Mouse (Mus musculus) liver, embryonic 14.5 days (tissue): ENCODE measurements at regions not wholly inside any gene's neighbourhood (a gene's known extent, or its start where the extent isn't known, plus 50 kb on each side); places are given as distances from the start of the nearest gene placed in this dataset.

Experiments used
- ATAC-seq: fragments of 200-750 bp; cut with Nextera tagmentation; 2 replicates; pipeline ENCODE4 v1.8.0; 2017; ENCODE audit warnings: moderate number of reproducible peaks, mild to moderate bottlenecking, moderate library complexity; ENCODE audit not compliant: insufficient read depth
- DNase-seq, 3 experiments: peaks; one replicate each; pipeline ENCODE4 v3.0.0-alpha.2; 2012 to 2013; ENCODE audit warnings: low read depth in 3 of 3, low spot score in 3 of 3
- H3K27ac ChIP-seq: fragments of 300-500 bp; sonication (generic); 2 replicates; pipeline ENCODE4 v1.5.1; 2014; ENCODE audit warnings: moderate library complexity, mild to moderate bottlenecking, control low read depth, inconsistent platforms
- H3K27me3 ChIP-seq: fragments of 300-500 bp; sonication (generic); 2 replicates; pipeline ENCODE4 v1.6.1; 2014; ENCODE audit warnings: mild to moderate bottlenecking, low read length, moderate library complexity; ENCODE audit not compliant: control insufficient read depth, insufficient read depth
- H3K36me3 ChIP-seq: fragments of 300-500 bp; sonication (generic); replicated peaks from 2 replicates; pipeline ENCODE4 v1.6.1; 2014; ENCODE audit warnings: low read depth; ENCODE audit not compliant: control insufficient read depth, insufficient read depth
- H3K4me1 ChIP-seq, 2 experiments: fragments of 200-500 bp in 1 of 2; fragments of 300-500 bp in 1 of 2; sonication (generic) in 1 of 2; replicated peaks; 2 replicates each; pipeline ENCODE4 v1.6.1; 2012 to 2014; ENCODE audit warnings: antibody characterized with exemption in 1 of 2, inconsistent platforms in 1 of 2, low read length in 1 of 2; ENCODE audit not compliant: control insufficient read depth in 2 of 2, insufficient read depth in 2 of 2
- H3K4me2 ChIP-seq: fragments of 300-500 bp; sonication (generic); 2 replicates; pipeline ENCODE4 v1.6.1; 2014; ENCODE audit warnings: low read depth, mild to moderate bottlenecking, control low read depth, moderate library complexity
- H3K4me3 ChIP-seq, 2 experiments: fragments of 200-500 bp in 1 of 2; fragments of 300-500 bp in 1 of 2; sonication (generic) in 1 of 2; 2 replicates each; pipeline ENCODE4 v1.5.1; 2012 to 2014; ENCODE audit warnings: low read depth in 2 of 2, low read length in 2 of 2, mild to moderate bottlenecking in 2 of 2, control low read depth in 1 of 2, inconsistent platforms in 1 of 2, moderate library complexity in 1 of 2; ENCODE audit not compliant: insufficient read depth in 1 of 2
- H3K9ac ChIP-seq: fragments of 300-500 bp; sonication (generic); replicated peaks from 2 replicates; pipeline ENCODE4 v1.6.1; 2014; ENCODE audit warnings: mild to moderate bottlenecking, control low read depth, moderate library complexity
- H3K9me3 ChIP-seq: fragments of 300-500 bp; sonication (generic); 2 replicates; pipeline ENCODE4 v1.6.1; 2016; ENCODE audit warnings: low read length, mixed read lengths; ENCODE audit not compliant: control insufficient read depth
- CTCF ChIP-seq: IDR thresholded peaks from 2 replicates; pipeline ENCODE4 v1.5.1; 2016; ENCODE audit warnings: antibody characterized with exemption, low read depth, control low read depth
- EP300 ChIP-seq: IDR thresholded peaks from 2 replicates; pipeline ENCODE4 v1.6.1; 2016; ENCODE audit warnings: antibody characterized with exemption, low read depth
- WGBS: fragments of 180-500 bp; shearing (Covaris S2); extraction: QIAGEN DNeasy Blood & Tissue Kit; methylation state at CpG from one replicate; pipeline ENCODE4 v1.1.7; 2014; ENCODE audit not compliant: insufficient replicate concordance; 5-methylcytosine and 5-hydroxymethylcytosine counted together

DNA sequence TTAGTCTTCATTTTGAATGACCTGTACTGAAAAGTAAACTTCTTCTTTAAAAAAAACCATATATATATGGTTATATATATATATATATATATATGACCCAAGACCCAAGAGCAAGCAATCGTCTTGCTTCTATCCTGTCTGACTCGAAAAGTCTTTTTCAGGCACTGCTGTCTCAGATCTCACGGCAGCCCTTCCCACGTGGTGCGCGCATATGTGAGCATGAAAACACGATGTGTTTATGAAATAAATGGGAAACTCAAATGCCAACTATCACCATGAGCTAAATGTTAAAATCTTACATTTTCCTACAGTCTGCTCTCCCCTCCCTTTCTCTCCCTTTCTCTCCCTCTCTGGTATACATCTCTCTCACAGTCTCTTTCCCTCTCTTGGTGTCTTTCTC, 1625.4 kb upstream of the Gm6569 start:
- TF ChIP-seq EP300 (no peak), CTCF (no peak)
- Histone ChIP-seq H3K4me3 (no peak overlapping the region), H3K9ac (no peak overlapping the region), H3K27me3 (no peaks in the 10 kb centered on the region), H3K4me1 (no peaks in the 10 kb centered on the region), H3K36me3 (no peaks in the 10 kb centered on the region), H3K4me2 (no peak overlapping the region), H3K27ac (no peak overlapping the region), H3K9me3 (no peaks in the 10 kb centered on the region)
- DNase-seq (no peak), ATAC-seq (no peak)
- 79% methylated on average over 7 of the region's 7 CpGs for WGBS

- no peak overlapping the region for H3K4me2 ChIP-seq
- H3K27ac ChIP-seq, result no peak overlapping the region
- no peak overlapping the region for H3K4me3 ChIP-seq
- 55% methylated on average over 5 of the region's 5 CpGs for WGBS
- no peaks in the 10 kb centered on the region for H3K4me1 ChIP-seq
- H3K36me3 ChIP-seq, result no peaks in the 10 kb centered on the region
- H3K9ac ChIP-seq, result no peak overlapping the region
- no peaks in the 10 kb centered on the region for H3K9me3 ChIP-seq
- ATAC-seq (no peak), DNase-seq (no peak)
- no peaks in the 10 kb centered on the region for H3K27me3 ChIP-seq
- TF ChIP-seq EP300, result no peak
Observed at GRCm38 (mm10) chr15:72217731-72218130, 1616.6 kb upstream of the Gm6569 start.

GRCm38 (mm10) chr15:72219985-72220384, 1614.4 kb upstream of the Gm6569 start:
- ATAC-seq, result no peak
- Histone ChIP-seq H3K4me2 (no peak overlapping the region), H3K27ac (no peak overlapping the region), H3K9ac (no peak overlapping the region), H3K27me3 (no peaks in the 10 kb centered on the region), H3K9me3 (peaks cover 3% of the 10 kb centered on the region; the same call in 1 of the 2 replicates), H3K4me3 (no peak overlapping the region), H3K4me1 (no peaks in the 10 kb centered on the region), H3K36me3 (no peaks in the 10 kb centered on the region)
- 62% methylated on average over 7 of the region's 7 CpGs for WGBS
- TF ChIP-seq CTCF (no peak), EP300 (no peak)
- DNase-seq, result no peak

GRCm38 (mm10) chr15:72220786-72221185, 1613.6 kb upstream of the Gm6569 start:
- 55% methylated on average over 6 of the region's 6 CpGs for WGBS
- H3K27me3 ChIP-seq, result no peaks in the 10 kb centered on the region
- TF ChIP-seq EP300, result no peak
- TF ChIP-seq CTCF, result no peak
- no peaks in the 10 kb centered on the region for H3K36me3 ChIP-seq
- no peak overlapping the region for H3K4me3 ChIP-seq
- no peak overlapping the region for H3K4me2 ChIP-seq
- H3K4me1 ChIP-seq, result no peaks in the 10 kb centered on the region
- H3K27ac ChIP-seq, result no peak overlapping the region
- DNase-seq (no peak), ATAC-seq (no peak)
- no peak overlapping the region for H3K9ac ChIP-seq
- peaks cover 3% of the 10 kb centered on the region; the same call in 1 of the 2 replicates for H3K9me3 ChIP-seq

DNA sequence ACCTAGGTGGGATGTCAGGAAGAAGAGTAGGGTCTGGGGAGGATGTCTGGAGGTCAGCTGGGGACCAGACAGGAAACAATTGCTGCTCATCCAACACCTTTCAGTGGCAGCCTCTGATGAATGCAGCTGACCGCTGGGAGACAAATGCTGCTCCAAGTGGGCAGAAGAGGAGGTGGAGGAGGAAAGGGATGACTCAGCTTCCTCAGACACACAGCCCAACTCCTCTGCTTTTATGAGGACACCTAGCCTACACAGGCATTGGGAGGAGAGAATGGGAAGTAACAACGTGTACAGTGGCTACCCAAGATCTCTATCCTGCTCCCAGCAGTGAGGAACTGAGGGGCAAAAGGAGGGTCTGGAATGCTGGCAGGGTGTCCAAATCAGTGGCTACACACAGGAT, 1602.0 kb upstream of the Gm6569 start:
- no peaks in the 10 kb centered on the region for H3K9me3 ChIP-seq
- TF ChIP-seq CTCF (no peak), EP300 (no peak)
- no peak for DNase-seq
- no peaks in the 10 kb centered on the region for H3K27me3 ChIP-seq
- no peak for ATAC-seq
- no peak overlapping the region for H3K27ac ChIP-seq
- H3K4me1 ChIP-seq, result no peaks in the 10 kb centered on the region
- H3K4me3 ChIP-seq, result no peak overlapping the region
- no peaks in the 10 kb centered on the region for H3K36me3 ChIP-seq
- WGBS, result 26% methylated on average over 2 of the region's 2 CpGs
- H3K4me2 ChIP-seq, result no peak overlapping the region
- no peak overlapping the region for H3K9ac ChIP-seq

GRCm38 (mm10) chr15:72264619-72265018, 1569.7 kb upstream of the Gm6569 start:
- Histone ChIP-seq H3K9me3 (no peaks in the 10 kb centered on the region), H3K27me3 (no peaks in the 10 kb centered on the region), H3K36me3 (no peaks in the 10 kb centered on the region), H3K27ac (no peak overlapping the region), H3K4me3 (no peak overlapping the region), H3K9ac (no peak overlapping the region), H3K4me2 (no peak overlapping the region), H3K4me1 (no peaks in the 10 kb centered on the region)
- TF ChIP-seq CTCF (no peak), EP300 (no peak)
- WGBS, result 45% methylated on average over 3 of the region's 3 CpGs
- ATAC-seq (no peak), DNase-seq (no peak)
